Mouse (Mus musculus) stomach, embryonic 15.5 days (tissue): ENCODE data around the gene Dda1. TPM values are rescaled to one million over a fixed set of nuclear protein-coding genes. Genes with fewer than 3 reads are reported as not detected.
A peak's percentile ranks its signal among the peaks of the same experiment; 100 is the strongest.
"Not testable (repeated sequence)": the region's sequence is repeated elsewhere in the genome, so short reads cannot be mapped to it uniquely, and the experiment has no call there.

Experiments used
- ATAC-seq: fragments of 200-750 bp; cut with Nextera tagmentation; 2 replicates; pipeline ENCODE4 v1.8.0; 2017; ENCODE audit warnings: low read depth, moderate number of reproducible peaks, moderate TSS enrichment; ENCODE audit not compliant: insufficient read depth, low FRiP score
- H3K27ac ChIP-seq: fragments of 300-500 bp; sonication (generic); 2 replicates; pipeline ENCODE4 v1.5.1; 2015; ENCODE audit warnings: mild to moderate bottlenecking, inconsistent platforms
- H3K27me3 ChIP-seq: fragments of 300-500 bp; sonication (generic); replicated peaks from 2 replicates; pipeline ENCODE4 v1.6.1; 2015; ENCODE audit warnings: inconsistent platforms
- H3K36me3 ChIP-seq: fragments of 300-500 bp; sonication (generic); 2 replicates; pipeline ENCODE4 v1.6.1; 2015; ENCODE audit warnings: inconsistent platforms
- H3K4me1 ChIP-seq: fragments of 300-500 bp; sonication (generic); 2 replicates; pipeline ENCODE4 v1.6.1; 2015; ENCODE audit warnings: inconsistent platforms
- H3K4me2 ChIP-seq: fragments of 300-500 bp; sonication (generic); 2 replicates; pipeline ENCODE4 v1.6.1; 2015; ENCODE audit warnings: mild to moderate bottlenecking, inconsistent platforms
- H3K4me3 ChIP-seq: fragments of 300-500 bp; sonication (generic); replicated peaks from 2 replicates; pipeline ENCODE4 v1.5.1; 2015; ENCODE audit warnings: inconsistent platforms
- H3K9ac ChIP-seq: fragments of 300-500 bp; sonication (generic); 2 replicates; pipeline ENCODE4 v1.6.1; 2015; ENCODE audit warnings: inconsistent platforms
- H3K9me3 ChIP-seq: fragments of 300-500 bp; sonication (generic); 2 replicates; pipeline ENCODE4 v1.6.1; 2016; ENCODE audit warnings: inconsistent platforms
- WGBS: fragments of 180-500 bp; shearing (Covaris S2); methylation state at CpG from one replicate; pipeline ENCODE4 v1.1.7; 2015; 5-methylcytosine and 5-hydroxymethylcytosine counted together
- polyA plus RNA-seq: library from polyadenylated mRNA; unstranded; fragments of >200 nt; fragmentation: Nextera tagmentation; extraction: Ambion mirVana; gene quantifications from 2 replicates; pipeline ENCODE4 v1.2.1, GENCODE M21; 2015

Dda1 gene
- polyA plus RNA-seq, 1 experiment from 2014 or later, result 92.4 TPM

DNA sequence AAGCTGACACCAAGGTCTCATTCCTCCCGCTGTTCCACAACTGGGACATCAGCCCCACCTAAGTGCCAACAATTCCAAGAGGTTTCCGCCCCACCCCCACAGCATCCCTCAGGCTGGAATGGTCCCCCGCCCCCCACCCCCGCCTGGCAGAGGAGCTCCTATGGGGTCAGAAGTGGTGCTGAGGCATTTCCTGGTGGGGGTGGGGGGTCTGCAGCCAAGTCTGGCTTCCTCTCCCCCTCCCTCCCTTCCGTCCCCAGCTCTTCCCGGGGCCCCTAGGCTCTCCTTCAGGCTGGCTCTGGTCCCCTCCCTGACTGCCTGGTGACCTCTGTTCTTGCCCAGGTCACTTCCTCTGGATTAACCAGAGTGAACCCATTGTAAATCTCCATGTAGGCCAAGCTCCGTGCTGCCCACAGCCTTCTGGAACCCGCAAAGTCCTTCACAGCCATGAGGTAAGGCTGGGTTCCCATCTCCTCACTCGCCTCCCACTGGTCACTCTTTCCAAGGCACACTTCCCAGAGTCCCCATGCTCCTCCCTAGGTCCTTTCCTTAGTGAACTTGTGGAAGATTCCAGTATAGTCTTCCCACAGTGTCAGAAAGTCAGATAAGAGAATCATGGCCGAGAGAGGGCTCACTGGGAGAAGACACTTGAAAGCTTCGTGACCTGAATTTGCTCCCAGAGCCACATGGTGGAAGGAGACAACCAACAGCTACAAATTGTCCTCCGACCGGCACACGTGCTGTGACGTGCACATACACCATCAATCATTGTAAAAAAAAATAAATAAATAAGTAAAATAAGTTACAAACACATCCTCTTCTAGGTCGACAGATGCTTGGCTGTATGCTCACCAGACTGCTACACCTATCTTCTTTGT lies 30.1 kb downstream of the Dda1 start:
- no peak overlapping the region for H3K4me2 ChIP-seq
- no peaks in the 10 kb centered on the region for H3K36me3 ChIP-seq
- H3K4me1 ChIP-seq, result peaks cover 38% of the 10 kb centered on the region
- H3K9ac ChIP-seq, result no peak overlapping the region
- peak overlapping the region; percentile 37; the same call in 1 of the 2 replicates for H3K27ac ChIP-seq
- H3K9me3 ChIP-seq, result no peaks in the 10 kb centered on the region
- no peaks in the 10 kb centered on the region for H3K27me3 ChIP-seq
- no peak; the same call in 1 of the 2 replicates for ATAC-seq
- WGBS, result 26% methylated on average over 16 of the region's 16 CpGs
- H3K4me3 ChIP-seq, result no peak overlapping the region

DNA sequence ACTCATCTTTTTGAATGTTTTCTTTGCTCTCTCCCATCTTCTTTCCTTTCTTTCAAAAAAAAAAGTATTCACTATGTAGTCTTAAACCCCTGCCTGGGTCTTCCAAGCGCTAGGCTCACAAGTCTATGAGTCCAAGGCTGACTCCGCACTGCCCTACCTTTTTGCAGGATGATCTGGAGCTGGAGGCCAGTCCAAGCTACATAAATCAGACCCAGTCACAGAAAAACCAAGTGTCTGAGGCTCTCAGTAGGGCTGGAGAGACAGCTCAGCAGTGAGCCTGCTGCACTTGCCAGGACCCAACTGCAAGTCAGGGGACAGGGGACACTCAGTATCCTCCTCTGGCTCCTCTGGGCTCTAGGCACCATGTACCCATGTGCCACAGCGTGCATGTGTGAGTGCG lies 35.4 kb downstream of the Dda1 start:
- Histone ChIP-seq H3K27me3 (peaks cover 31% of the 10 kb centered on the region), H3K4me1 (0 out of 2 replicates have a peak, but pooled peaks cover 6% of the 10 kb centered on the region), H3K9me3 (no peaks in the 10 kb centered on the region), H3K27ac (no peak overlapping the region), H3K4me3 (no peak overlapping the region), H3K9ac (no peak overlapping the region), H3K4me2 (no peak overlapping the region), H3K36me3 (no peaks in the 10 kb centered on the region)
- whole genome bisulfite sequencing, result 86% methylated on average over 4 of the region's 4 CpGs
- no peak for ATAC-seq

DNA sequence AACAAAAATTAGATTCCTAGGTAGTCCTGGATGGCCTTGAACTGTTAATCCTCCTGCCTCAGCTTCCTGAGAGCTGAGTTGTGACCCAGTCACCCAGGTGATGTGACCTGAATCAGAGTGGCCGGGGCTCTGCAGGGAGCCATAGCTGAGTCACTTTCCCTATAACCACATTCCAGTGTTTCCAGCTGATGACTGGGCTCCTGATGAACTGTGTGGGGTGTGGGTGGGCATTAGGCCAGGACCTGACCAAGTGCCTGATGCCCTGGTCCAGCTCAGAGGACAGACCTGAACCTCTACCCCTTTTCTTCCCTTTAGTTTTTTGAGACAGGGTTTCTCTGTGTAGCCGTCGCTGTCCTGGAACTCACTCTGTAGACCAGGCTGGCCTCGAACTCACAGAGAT lies 36.3 kb downstream of the Dda1 start:
- no peak for ATAC-seq
- 87% methylated on average over 4 of the region's 4 CpGs for WGBS

DNA sequence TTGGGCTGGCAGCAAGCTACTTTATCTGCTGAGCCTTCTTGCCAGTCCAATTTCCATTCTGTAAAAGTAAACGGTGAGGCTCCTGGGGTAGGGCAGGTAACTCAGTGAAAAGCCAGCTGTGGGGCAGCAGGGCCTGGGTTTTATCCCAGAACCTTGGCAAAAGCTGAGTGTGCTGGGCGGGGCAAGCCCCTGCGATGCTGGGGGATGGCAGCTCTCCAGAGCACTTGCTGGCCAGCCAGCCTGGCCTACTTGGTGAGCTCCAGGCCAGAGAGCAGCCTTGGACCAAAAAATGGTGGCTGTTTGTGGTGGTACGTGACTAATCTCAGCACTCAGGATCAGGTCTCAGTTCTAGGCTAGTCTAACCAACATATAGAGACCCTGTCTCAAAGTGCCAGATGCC lies 37.0 kb downstream of the Dda1 start:
- H3K4me3 ChIP-seq, result no peak overlapping the region
- no peaks in the 10 kb centered on the region for H3K9me3 ChIP-seq
- ATAC-seq, result no peak
- no peaks in the 10 kb centered on the region for H3K36me3 ChIP-seq
- peaks cover 33% of the 10 kb centered on the region for H3K27me3 ChIP-seq
- 0 out of 2 replicates have a peak, but pooled peaks cover 5% of the 10 kb centered on the region for H3K4me1 ChIP-seq
- H3K4me2 ChIP-seq, result no peak overlapping the region
- 80% methylated on average over 4 of the region's 4 CpGs for WGBS
- H3K9ac ChIP-seq, result no peak overlapping the region
- H3K27ac ChIP-seq, result no peak overlapping the region

More for the DNA sequence above, 36.3 kb downstream of the Dda1 start:
- Histone ChIP-seq H3K36me3 (no peaks in the 10 kb centered on the region), H3K9me3 (no peaks in the 10 kb centered on the region), H3K4me3 (no peak overlapping the region), H3K27ac (no peak overlapping the region), H3K4me2 (no peak overlapping the region), H3K27me3 (peaks cover 31% of the 10 kb centered on the region), H3K9ac (no peak overlapping the region), H3K4me1 (0 out of 2 replicates have a peak, but pooled peaks cover 5% of the 10 kb centered on the region)

DNA sequence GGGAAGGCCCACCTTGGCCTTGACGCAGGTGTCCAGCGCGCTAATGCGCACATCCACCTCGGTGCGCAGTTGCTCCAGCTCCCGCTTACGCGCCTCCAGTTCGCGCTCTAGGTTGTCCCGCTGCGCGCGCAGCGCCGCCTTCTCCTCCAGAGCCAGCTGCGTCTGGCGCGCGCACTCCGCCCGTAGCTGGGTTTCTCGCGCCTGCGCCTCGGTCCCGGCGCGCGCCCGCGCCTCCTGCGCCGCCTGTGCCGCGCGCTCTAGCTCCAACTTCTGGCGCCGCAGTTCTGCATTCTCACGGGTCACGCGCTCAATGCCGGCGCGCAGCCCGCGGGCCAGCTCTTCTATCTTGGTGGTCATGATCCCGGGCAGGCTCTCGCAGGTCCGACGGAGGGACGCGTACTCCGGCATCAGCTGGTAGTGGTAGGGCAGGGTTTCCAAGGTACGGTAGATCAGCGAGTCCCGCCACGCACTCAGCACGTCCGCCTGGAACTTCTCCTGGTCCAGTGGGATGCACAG lies 38.6 kb downstream of the Dda1 start:
- H3K4me3 ChIP-seq, result peak overlapping the region; percentile 43
- peak overlapping the region; percentile 79 for H3K4me2 ChIP-seq
- peak; percentile 69 for ATAC-seq
- peaks cover 39% of the 10 kb centered on the region for H3K27me3 ChIP-seq
- no peak overlapping the region for H3K27ac ChIP-seq
- no peaks in the 10 kb centered on the region for H3K9me3 ChIP-seq
- H3K9ac ChIP-seq, result no peak overlapping the region
- H3K4me1 ChIP-seq, result 0 out of 2 replicates have a peak, but pooled peaks cover 5% of the 10 kb centered on the region
- WGBS, result under 1% methylated on average over 61 of the region's 61 CpGs
- H3K36me3 ChIP-seq, result no peaks in the 10 kb centered on the region

DNA sequence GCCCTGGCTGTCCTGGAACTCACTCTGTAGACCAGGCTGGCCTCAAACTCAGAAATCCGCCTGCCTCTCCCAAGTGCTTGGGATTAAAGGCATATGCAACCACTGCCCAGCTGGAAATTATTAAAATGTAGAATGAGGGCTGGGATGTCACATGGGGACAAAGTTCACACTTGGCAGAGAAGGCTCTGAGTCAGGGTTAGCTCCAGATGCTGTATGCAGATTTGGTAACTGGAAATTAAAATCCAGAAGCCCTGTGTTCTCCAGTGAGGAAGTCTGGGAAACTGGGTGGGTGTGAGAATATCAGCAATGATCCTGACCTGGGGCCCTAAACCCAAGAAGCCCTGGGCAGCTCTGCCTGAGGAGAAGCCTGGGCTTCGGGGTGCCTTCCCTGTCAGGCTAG lies 40.3 kb downstream of the Dda1 start:
- Histone ChIP-seq H3K4me1 (0 out of 2 replicates have a peak, but pooled peaks cover 5% of the 10 kb centered on the region), H3K27ac (no peak overlapping the region), H3K4me3 (no peak overlapping the region), H3K4me2 (peak overlapping the region; percentile 19), H3K9me3 (no peaks in the 10 kb centered on the region), H3K27me3 (peaks cover 39% of the 10 kb centered on the region), H3K9ac (no peak overlapping the region), H3K36me3 (no peaks in the 10 kb centered on the region)
- ATAC-seq, result no peak
- WGBS, result 68% methylated on average over 2 of the region's 2 CpGs

DNA sequence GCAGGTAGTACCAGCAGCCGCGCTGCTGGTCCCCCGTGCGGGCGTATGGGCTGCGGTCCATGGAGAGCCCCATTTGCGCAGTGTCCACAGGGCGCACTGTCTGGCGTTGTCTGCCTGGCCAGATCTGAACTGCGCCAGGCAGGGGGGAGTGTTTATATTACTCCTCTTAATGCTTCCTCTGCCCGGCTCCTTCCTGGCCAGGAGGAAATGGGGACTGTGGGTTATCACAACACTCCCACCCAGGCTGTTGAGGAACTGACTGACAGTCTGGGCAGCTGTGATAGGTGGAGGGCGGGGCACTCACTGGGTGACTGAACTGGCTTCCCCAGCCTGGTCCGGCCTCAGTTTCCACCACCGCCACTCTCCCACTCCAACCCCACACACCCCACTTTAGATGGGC lies 42.6 kb downstream of the Dda1 start, which contains the start of gene Plvap:
Gene Plvap, minus strand, starts transcription at position 109 of the 400 bp plus-strand sequence.
- Histone ChIP-seq H3K9me3 (no peaks in the 10 kb centered on the region), H3K36me3 (no peaks in the 10 kb centered on the region), H3K9ac (no peak within 1 kb of the TSS), H3K27me3 (peaks cover 31% of the 10 kb centered on the region), H3K4me1 (0 out of 2 replicates have a peak, but pooled peaks cover 5% of the 10 kb centered on the region), H3K4me3 (peak within 1 kb of the TSS; percentile 24), H3K4me2 (no peak within 1 kb of the TSS; the same call in 1 of the 2 replicates), H3K27ac (no peak within 1 kb of the TSS)
- 18% methylated on average over 14 of the region's 14 CpGs for WGBS
- ATAC-seq, result peak; percentile 33; the same call in 1 of the 2 replicates

DNA sequence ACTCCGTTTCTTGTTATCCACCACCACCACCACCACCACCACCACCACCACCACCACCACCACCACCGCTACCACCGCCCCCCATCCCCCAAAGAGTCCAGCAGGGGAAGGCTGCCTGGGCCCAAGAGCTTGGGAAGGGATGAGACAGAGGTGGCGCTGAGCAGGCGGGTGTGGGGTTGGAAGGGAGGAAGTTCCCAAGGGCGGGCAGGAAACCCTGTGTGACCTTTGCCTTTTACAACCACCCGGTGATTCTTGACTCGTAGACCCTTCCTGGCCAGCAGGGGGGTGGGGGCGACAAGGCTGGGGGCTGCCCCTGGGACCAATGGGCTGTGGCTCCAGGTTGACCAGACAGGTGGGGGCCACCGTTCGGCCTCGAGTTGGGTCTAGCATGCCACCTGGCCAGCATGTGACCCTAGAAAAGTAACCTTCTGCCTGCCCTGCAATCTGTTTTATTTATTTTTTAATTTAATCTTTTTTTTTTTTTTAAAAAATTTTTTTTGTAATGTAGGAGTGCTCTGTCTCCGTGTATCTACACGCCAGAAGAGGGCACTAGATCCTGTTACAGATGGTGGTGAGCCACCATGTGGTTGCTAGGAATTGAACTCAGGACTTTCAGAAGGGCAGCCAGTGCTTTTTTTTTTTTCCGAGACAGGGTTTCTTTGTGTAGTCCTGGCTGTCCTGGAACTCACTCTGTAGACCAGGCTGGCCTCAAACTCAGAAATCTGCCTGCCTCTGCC lies 44.2 kb downstream of the Dda1 start:
- no peaks in the 10 kb centered on the region for H3K9me3 ChIP-seq
- no peak overlapping the region for H3K4me2 ChIP-seq
- H3K4me3 ChIP-seq, result no peak overlapping the region
- ATAC-seq, result no peak
- no peaks in the 10 kb centered on the region for H3K36me3 ChIP-seq
- peaks cover 16% of the 10 kb centered on the region for H3K27me3 ChIP-seq
- no peak overlapping the region for H3K27ac ChIP-seq
- no peak overlapping the region for H3K9ac ChIP-seq
- WGBS, result 71% methylated on average over 15 of the region's 15 CpGs
- no peaks in the 10 kb centered on the region for H3K4me1 ChIP-seq

DNA sequence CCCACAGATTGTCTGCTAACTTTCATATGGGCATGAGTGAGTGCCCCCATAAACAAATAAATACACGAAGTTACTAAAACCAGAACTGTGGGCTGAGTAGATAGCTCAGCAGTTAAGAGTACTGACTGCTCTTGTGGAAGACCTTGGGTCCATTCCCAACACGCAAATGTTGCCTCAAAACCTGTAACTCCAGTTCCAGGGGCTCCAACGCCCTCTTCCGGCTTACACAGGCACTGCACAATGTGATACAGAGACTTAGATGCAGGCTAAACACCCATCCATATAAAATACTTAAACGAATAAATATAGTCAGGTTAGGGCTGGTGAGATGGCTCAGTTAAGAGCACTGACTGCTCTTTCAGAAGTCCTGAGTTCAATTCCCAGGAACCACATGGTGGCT lies 46.0 kb downstream of the Dda1 start:
- Histone ChIP-seq H3K4me2 (no peak overlapping the region), H3K27me3 (peaks cover 9% of the 10 kb centered on the region; the same call in 1 of the 2 replicates), H3K4me3 (no peak overlapping the region), H3K27ac (no peak overlapping the region), H3K9ac (no peak overlapping the region), H3K36me3 (no peaks in the 10 kb centered on the region), H3K9me3 (no peaks in the 10 kb centered on the region), H3K4me1 (no peaks in the 10 kb centered on the region)
- WGBS, result 71% methylated on average over 5 of the region's 5 CpGs
- ATAC-seq, result no peak

DNA sequence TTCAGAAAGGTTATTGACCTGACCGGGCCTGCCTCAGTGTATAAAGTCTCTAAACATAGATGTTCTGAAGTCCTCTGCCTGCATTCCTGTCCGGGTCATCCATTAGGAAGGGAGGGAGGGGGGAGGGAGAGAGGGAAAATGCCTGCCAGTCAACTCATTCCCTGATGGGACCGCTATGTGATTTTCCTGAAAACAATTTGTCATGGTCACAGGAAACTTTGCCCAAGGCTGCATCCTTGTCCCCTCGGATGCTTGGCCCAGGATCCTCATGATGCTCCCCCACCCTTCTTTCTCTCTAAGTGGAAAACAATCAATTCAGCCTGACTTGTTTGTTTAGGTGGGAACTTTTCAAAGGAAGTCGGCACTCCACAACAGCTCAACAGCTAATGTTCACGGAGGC lies 47.8 kb downstream of the Dda1 start:
- no peaks in the 10 kb centered on the region for H3K36me3 ChIP-seq
- no peaks in the 10 kb centered on the region for H3K4me1 ChIP-seq
- no peak for ATAC-seq
- no peak overlapping the region for H3K27ac ChIP-seq
- no peak overlapping the region for H3K9ac ChIP-seq
- H3K9me3 ChIP-seq, result no peaks in the 10 kb centered on the region
- 0 out of 2 replicates have a peak, but pooled peaks cover 3% of the 10 kb centered on the region for H3K27me3 ChIP-seq
- H3K4me2 ChIP-seq, result no peak overlapping the region
- no peak overlapping the region for H3K4me3 ChIP-seq
- WGBS, result 10% methylated on average over 6 of the region's 6 CpGs

DNA sequence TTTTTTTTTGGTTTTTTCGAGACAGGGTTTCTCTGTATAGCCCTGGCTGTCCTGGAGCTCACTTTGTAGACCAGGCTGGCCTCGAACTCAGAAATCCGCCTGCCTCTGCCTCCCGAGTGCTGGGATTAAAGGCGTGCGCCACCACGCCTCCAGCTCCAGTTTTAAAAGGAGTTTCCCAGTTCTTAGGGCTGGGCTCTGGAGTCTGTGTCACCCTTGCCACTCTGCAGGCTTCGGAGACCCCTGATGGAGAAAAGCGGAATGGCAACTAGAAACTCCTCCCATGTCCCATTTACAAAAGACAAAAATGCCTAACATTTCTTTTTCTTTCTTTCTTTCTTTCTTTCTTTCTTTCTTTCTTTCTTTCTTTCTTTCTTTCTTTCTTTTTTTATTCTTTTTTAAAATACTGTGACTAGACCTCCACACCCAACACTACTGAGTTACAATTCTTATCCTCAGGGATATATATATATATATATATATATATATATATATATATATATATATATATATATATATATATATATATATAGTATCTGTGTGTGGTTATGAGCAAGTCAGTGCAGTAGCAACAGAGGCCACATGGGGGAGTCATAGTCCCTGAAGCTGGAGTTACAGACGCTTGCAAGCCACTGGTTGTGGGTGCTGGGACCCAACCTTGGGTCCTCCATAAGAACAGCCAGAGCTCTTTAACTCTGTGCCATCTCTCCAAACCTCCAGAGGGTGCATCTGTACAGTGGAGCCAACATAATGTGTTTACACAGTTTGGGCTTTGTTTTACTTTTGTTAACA lies 50.2 kb downstream of the Dda1 start:
- H3K4me2 ChIP-seq, ATAC-seq, H3K27ac ChIP-seq, H3K4me3 ChIP-seq, H3K36me3 ChIP-seq, H3K4me1 ChIP-seq, H3K9me3 ChIP-seq, H3K27me3 ChIP-seq, H3K9ac ChIP-seq: not testable (repeated sequence)
- 39% methylated on average over 10 of the region's 10 CpGs for WGBS
